Mouse (Mus musculus) ES-Bruce4 (cell line): ENCODE data around the gene Zeb2.

ENCODE experiments used
- CTCF ChIP-seq: IDR thresholded peaks from one replicate; pipeline ENCODE4 v1.8.1; 2011; ENCODE audit warnings: low read depth, low read length
- EP300 ChIP-seq: IDR thresholded peaks from 2 replicates; pipeline ENCODE4 v1.6.1; 2011; ENCODE audit warnings: low read depth, low read length; ENCODE audit not compliant: insufficient read depth
- POLR2A ChIP-seq: IDR thresholded peaks from one replicate; pipeline ENCODE4 v1.8.1; 2011; ENCODE audit warnings: low read length; ENCODE audit not compliant: insufficient read depth

- no peak for TF ChIP-seq CTCF
- TF ChIP-seq POLR2A, result no peak
- TF ChIP-seq EP300, result no peak
Measured at GRCm38 (mm10) chr2:45017186-45017800, 99.9 kb downstream of the Zeb2 start.
